Mouse (Mus musculus) skeletal muscle tissue, adult 2 months (tissue): ENCODE data around the gene Cib4.
A peak's percentile ranks its signal among the peaks of the same experiment; 100 is the strongest.

Experiments used
- DNase-seq: peaks from one replicate; pipeline ENCODE4 v3.0.0-alpha.2; 2012; ENCODE audit warnings: low read depth, low spot score

Gene Cib4

DNA sequence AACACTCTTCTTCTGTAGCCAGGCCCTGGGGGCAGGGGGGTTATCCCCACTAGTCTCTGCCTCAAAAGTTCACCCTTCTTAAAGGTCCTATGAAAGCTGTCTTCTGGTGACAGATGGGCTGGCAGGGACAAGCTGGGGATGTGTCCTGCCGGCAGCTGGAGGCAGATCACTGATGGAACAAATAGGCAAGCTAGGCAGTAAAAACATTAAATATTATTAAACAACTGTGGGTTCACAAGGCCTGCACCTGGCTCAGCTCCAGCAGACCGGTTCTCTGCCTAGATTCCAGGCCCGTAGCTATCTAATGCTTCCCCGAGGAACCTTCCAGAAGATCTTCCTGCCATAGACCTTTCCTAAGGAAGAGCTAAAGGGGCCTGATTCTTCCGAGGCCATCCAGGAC, 27.5 kb downstream of the Cib4 start:
- no peak for DNase-seq

DNA sequence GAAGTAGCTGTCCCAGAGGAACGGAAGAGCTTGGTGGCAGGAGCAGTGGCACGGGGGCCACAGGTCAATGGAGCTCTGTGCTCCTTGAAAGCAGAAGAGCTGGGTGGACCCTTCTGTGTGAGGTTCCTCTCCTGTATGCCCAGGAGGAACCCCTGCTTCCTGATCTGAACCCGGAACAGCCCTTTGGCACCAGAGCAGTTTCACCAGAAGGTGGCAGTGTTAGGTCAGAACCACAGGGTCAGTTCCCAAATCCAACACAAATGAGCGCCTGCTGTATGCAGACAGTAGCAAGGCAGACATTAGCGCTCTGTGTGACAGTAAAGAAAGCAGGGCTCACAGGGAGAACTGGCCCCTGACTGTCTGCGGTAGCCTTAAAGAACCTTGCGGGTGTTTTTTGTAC, 29.3 kb downstream of the Cib4 start:
- DNase-seq: peak; percentile 9

DNA sequence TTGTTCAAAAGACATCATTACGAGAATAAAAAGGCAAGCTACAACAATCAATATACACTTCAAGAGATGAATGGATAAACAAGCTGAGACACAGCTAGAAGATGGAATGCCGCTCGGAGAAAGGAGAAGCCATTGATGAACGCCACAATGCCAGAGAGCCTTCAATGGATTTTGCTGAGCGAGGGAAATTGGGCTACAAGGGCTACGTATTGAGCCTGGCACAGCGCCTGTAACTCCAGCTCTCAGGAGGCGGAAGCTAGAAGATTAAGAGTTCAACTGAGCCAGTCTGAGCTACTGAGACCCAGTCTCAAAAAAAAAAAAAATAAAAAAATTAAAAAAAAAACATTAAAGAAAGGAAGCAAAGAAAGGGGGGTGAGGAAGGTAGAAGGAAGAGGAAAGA, 32.5 kb downstream of the Cib4 start:
- no peak for DNase-seq

DNA sequence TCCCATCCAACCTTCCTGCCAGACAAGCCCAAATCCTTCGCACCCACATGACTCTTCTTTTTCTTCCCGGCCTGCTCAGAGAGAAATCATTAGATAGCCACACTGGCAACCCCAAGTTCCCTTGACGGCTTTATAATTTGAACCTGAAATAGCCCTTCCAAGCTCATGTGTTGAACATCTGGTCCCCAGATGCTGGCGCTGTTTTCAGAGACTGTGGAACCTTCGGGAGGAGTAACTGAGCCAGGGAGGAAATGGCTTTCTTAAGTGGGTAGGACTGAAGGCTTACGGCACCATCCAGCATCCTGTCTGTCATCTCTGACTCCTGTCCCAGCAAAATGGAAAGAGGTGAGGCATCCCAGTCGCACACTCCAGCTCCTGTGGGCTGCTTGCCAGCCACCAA, 48.3 kb downstream of the Cib4 start:
- DNase-seq: peak; percentile 8

DNA sequence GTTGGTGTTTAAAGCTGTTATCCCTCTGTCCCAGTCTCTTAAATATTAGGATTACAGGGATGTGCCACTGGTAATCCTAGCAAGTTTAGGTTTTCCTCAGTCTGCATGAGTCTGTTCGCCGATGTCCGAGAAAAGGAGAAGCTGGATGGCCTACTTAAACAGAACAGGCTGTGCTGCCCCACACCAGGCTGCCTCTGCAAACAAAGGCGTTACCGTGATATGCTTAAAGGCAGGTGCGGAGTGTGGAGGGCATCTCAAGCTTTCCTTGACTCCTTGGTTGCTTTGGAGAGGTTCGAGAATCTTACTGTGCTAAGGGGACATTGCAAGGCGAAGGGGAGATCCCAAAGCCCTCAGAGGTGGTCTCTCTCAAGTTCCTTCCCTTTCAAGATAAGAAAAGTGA, 48.8 kb downstream of the Cib4 start:
- no peak for DNase-seq

DNA sequence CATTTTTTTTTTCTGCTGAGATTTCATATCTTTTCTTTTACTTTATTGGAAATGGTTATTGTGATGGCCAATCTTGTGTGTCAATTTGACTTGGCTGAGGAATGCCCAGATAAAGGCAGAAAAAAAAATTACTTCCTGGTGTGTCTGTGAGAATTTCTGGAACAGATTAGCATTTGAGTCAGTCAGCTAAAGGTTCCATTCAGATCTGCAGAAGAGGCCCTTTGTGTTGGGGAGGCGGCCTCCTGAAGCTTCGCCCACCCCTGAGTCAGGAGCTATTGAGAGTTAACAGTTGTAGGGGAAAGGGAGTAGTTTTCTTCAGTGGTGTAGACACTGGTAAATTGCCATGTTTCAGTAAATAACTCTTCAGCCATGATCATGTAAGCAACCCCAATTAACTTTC, 50.3 kb downstream of the Cib4 start:
- no peak for DNase-seq

DNA sequence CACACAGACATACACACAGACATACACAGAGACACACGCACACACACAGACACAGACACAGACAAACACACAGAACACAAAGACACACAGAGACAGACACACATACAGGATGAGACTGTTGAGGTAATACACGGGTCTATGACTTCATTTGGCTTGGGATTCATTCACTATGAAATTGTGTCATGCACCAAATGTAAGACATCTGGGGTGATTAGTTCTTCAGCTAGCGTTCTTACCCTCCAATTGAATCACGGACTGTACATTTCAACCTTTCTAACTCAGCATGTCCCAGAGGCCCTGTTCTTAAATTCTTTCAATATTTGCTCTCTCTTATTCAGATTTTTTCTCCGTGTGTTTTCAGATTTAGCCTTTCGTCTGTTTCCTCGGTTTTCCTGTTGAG, 51.0 kb downstream of the Cib4 start:
- DNase-seq: no peak

DNA sequence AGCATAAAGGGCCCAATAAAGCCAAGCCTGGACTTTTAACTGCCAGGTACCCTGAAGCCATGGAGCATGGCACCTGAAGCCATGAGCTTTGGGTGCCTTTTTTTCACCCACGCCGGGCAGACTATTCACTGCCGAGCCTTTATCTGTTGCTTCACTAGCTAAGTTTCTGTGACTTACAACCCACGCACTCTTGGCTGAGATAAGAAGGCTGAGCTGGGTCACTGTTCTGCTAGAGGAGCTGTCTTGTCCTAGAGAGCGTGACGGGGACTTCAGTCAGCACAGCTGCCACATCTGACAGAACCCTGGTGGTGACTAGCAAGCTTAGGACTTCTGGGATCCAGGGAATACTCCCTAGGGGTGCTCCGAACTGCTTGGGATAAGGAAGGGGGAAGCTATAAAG, 51.9 kb downstream of the Cib4 start:
- DNase-seq: no peak

DNA sequence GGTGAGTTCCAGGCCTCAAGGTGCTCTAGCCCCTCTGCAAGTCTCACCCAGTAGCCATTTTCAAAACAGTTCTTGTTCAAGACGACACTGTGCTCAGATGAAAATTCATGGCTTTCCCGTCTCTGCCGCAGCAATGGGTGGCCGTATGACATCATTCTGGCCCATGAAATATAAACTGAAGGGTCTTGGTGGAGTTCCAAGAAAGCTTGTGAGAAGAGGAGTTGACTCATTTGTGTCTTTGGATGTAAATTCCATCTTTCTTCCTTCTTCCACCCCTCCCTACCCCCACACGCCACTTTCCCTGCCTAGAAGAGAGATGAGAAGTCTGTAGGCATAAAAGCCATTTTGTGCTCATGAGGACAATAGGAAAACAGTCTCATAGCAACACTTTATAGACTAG, 54.8 kb downstream of the Cib4 start:
- no peak for DNase-seq

DNA sequence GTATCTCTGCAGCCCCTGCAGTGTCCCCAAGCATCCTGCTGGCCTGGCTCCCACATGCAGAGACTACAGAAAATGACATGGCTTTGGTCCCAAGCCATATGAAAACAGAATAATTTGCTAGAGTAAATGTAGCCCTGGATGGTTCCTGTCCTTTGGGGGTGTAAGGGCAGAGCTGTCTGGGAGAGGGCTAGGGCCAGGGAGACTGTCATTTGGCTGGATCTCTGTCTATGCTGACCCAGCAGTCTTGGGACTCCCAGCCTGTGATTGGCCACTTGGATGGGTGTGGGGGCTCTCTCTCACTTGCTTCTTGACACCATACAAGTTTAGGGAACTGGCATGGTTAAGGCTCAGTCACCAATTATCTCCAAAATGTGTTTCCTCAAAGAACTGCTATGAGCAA, 55.4 kb downstream of the Cib4 start:
- DNase-seq: no peak

DNA sequence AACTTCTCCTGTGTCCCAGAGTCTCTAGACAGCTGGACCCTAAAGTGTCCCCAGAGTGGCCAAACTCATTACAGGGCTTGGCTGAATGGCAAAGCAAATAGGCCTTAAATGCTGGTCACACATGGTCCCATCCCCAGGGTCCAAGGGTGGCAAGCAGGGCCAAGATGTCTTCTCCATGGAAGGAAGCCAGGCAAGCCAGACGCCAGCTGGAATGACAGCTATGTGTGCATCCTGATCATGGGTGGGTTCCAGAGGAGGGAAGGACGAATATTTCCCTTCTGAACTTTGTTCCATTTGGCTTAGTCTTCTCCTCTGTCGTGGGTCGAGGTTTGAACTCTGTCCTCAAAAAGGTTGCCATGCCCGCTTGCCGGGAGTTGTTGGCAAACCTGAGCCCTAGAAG, 60.5 kb downstream of the Cib4 start:
- DNase-seq: no peak

DNA sequence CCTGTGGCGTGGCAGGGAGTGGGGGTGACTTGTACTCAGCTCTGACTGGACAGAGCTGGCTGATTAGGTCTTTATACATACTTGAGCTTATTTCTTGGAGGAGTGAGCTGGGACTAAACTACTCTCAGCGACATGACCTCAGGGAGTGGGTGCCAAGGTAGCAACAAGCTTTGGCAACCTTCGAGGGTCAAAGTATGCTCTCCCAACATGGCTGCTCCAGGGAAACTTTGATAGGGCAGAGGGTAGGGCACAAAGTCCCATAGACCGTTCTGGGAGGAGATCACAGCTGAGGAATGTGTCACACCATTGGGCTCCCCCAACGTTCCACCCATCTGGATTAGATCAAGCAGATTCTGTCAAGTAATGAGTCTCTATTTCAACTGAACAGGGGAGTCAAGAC, 61.0 kb downstream of the Cib4 start:
- no peak for DNase-seq

DNA sequence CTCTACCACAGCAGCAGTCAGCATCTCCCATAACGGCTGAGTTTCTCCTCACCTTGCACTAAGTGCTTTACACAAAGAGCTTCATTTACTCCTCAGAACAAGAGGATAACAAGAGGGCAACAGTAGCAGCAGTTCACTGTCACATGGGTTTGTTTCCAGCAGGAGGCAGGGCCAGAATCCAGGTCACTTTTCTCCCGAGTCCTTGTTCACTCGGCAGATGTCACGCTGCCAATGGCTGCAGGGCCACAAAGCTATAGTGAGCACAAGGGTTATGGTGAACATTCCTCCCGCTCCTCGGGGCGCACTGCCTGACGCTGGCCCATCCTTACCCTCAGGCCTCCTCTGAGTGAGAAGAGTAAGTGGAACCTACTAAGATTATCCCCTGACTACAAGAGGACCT, 62.1 kb downstream of the Cib4 start:
- DNase-seq: no peak

DNA sequence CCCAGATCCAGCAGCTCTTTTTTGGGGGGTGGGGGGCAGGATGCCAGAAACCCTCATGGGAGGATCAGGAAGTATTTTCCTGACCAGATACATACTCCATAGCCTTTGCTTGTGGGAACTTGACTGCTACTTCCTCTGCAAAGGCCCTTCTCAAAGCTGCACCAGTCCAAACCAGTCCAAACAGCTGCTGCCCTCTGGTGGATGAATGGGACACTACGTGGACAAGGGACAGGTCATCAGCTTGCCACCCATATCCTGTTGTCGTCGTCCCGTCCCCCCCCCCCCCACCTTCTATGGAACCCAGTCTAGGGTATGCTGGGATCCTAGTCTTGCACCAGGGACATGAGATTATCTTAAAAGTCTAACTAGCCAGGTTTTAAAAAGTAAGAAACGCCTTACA, 63.3 kb downstream of the Cib4 start:
- DNase-seq: peak; percentile 21

DNA sequence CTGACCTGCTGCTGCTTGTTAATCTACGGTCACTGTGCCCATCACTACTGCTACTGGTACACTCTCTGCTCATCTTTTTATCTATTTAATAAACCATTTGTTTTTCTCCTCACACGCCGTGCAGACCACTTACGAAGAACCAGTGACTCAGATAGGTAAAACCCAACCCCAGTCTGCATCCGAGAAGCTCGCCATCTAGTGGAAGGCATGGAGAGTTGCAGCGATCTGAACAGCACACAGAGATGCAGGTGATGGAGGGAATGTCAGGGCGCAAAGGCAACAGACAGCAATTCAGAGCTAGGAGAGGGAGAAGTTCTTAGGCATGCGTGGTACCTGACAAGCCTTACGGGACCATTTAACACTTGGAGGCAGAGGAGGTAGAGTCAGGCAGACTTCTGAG, 69.1 kb downstream of the Cib4 start:
- no peak for DNase-seq

DNA sequence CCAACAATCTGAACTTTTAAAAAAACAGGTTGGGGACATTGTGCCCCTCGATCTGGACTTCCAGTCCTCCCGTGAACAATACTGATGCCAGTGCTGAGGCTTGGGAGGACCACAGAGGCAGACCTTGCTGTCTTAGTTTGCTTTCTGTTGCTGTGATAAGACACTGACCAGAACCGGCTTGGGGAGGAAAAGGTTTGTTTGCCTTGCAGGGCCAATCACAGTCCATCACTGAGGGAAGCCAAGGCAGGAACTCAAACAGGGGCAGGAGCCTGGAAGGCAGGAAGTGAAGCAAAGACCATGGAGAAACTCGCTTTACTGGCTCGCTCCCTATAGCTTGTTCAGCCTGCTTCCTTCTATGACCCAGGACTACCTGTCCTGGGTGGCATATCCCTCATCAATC, 73.5 kb downstream of the Cib4 start:
- DNase-seq: no peak

DNA sequence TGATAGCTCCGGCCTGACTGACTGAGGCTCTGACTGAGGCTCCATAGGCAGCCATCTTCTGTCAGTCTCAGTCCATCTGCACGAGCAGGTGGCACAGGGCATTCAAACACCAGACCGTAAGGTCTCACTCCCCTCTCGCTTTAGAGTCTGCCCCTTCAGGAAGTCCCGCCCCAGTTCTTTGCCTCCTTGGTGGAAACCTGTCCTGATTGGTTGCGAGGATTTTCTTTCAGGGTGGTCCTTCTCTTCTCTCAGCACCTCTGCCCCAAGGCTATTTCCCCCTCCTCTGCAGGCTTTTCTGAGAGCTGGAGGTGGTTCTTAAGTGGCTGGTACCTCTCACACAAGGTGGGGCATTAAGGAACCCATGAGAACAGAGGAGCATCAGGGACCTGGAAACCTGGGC, 75.2 kb downstream of the Cib4 start:
- no peak for DNase-seq

DNA sequence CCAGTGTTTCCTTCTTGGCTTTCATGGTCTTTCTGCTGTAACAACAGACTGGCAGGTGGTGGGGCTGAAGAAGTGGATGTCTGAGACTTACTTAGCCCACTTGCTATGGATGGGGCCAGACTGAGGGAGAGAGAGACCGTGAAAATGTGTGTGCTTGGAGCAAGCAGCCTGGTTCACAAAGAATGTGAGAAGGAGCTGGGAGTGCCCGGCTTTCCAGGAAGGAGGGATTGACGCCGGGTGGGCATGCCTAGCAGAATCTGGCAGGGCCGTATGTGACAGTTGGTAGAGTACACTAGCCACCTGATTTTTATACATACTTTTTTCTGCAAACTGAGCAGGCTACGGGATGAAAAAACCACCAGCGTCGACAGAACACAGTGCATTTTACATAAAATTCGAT, 79.3 kb downstream of the Cib4 start:
- no peak for DNase-seq

DNA sequence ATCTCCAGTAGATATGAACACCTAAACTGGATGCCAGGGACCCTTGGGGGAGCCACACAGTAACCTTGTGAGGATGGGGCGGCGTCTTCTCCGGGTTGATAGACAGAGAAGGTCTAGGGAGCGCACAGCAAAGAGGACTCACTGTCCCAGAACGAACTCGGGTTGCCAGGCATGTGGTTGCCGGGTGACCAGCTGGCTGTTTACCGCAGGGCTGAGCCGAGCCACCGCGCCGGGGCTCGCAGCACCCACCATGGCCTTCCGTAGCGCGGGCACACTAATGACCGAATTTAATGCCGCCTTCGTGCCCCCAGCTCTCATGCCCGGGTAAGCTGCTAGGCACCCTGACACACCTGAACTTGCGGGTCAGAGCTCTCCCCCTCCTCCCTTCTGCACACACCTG, 79.8 kb downstream of the Cib4 start, which contains the start of gene 1700001C02Rik:
Gene 1700001C02Rik, plus strand, starts transcription at position 187 of the 400 bp plus-strand sequence.
- no peak for DNase-seq

DNA sequence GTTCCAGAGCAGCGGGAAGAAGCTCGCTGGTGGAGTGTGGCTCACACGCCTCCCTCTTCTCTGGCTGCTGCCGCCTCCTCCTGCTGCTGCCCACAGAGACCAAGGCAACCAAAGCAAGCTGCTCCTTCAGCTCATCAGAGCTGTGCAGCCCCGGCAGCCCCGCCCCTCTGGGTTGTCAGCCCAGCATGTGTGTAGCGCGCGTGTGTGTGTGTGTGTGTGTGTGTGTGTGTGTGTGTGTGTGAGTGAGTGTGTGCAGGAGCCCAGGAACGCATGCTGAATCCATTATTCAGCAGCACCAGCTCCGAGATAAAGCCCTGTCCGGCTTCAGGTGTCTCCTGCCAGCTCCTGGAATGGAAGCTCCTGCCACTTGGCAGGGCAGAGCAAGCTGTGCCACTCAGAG, 83.8 kb downstream of the Cib4 start, which contains the start of gene Otof:
Gene Otof, minus strand, starts transcription at position 112 of the 400 bp plus-strand sequence.
- no peak for DNase-seq

DNA sequence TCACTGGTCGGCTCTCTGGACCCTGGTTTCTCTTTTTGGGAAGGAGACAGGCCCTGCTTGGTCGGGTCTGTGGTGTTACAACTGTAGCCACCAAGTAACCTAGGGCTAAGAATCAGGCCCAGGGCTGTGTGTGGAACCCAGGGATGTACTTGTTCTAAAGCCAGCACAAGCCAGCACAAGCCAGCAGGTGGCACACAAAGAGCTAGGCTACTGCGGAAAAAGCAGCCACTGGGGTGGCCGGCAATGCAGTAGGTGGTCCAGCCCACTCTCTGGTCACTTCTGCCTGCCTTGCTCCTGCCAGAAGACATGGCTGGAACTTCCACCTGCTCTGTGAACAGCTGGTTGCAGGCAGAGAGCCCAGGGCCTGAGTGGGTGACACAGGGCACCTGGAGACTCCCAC, 85.5 kb downstream of the Cib4 start:
- no peak for DNase-seq

DNA sequence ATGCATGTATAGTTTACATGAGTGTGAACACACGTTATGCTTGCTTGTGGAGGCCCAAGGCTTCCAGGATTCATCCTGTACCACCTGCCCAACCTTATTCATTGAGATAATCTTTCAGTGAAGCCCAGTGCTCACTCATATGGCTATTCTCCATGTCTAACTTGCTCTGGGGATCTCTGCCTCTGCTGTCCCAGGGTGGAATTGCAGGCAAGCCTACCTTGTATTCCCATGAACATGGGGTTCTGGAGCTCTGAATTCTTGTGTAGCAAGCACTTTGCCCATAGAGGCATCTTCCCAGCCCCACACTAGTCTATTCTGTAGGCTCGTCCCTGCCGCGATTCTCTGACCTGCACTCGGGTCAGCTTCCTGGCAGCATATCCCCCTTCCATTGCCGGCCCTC, 89.6 kb downstream of the Cib4 start:
- no peak for DNase-seq

DNA sequence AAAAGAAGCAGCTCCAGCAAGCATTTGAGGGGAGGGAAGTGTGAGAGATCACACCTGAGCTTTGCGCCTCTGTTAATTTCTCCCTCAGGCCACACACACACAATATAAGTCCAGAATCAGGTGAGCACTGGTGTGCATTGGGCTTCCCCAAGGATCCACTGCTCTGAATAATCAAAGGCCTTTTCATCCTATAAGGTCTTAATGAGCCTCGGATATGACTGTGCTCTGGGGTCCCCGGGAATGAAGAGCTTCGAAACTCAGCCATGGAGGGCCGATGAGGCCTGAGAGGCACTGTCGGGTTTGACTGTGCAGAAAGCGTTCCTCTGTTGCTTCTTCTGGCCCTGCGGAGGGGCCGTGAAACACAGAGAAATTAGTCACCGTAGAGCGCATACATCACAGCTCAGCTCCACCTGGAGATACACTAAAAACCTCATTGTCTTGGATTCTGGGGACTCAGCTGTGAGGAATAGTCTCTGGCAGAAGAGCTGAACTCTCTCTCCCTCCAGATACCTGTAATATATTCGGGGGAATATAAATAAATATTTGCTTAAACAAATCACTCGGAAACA, 101.2 kb downstream of the Cib4 start:
- DNase-seq: no peak

DNA sequence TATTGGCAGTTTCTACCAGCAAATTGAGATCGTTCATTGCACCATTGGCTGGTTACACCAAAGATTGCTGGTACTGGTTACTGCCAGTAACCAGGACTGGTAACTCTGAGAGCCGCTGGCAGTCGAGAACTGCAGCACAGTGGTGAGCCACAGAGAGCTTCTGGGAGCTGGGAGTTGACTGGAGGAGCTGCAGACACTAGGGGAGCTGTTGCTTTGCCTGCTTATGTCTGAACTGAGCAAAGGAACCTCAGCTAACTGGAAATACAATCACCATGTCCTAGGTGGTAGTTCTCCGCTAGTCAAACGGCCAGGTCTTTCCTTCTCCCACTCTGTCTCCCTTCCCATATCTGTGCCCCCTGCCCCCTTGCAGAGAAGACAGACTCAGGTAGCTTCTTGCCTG, 103.4 kb downstream of the Cib4 start:
- no peak for DNase-seq
